Mouse (Mus musculus): ENCODE measurements around the gene Gprin2. TPM values are rescaled to one million over a fixed set of nuclear protein-coding genes. Genes with fewer than 3 reads are reported as not detected.

Gprin2 gene
- polyA plus RNA-seq, 1 experiment from 2014 or later: 4.8 TPM

- Histone ChIP-seq H3K4me3 (no peak overlapping the region), H3K27me3 (peaks cover 34% of the 10 kb centered on the region), H3K9ac (no peak overlapping the region), H3K9me3 (no peaks in the 10 kb centered on the region), H3K36me3 (no peaks in the 10 kb centered on the region), H3K4me1 (replicated peaks) (peaks cover 6% of the 10 kb centered on the region), H3K27ac (no peak overlapping the region), H3K4me2 (no peak overlapping the region)
- no peak for ATAC-seq (ENCODE audit: low FRiP score)
- 79% methylated on average over 5 of the region's 5 CpGs for WGBS
These were observed 22.0 kb upstream of the Gprin2 start for GRCm38 (mm10) chr14:34223362-34223898.

DNA sequence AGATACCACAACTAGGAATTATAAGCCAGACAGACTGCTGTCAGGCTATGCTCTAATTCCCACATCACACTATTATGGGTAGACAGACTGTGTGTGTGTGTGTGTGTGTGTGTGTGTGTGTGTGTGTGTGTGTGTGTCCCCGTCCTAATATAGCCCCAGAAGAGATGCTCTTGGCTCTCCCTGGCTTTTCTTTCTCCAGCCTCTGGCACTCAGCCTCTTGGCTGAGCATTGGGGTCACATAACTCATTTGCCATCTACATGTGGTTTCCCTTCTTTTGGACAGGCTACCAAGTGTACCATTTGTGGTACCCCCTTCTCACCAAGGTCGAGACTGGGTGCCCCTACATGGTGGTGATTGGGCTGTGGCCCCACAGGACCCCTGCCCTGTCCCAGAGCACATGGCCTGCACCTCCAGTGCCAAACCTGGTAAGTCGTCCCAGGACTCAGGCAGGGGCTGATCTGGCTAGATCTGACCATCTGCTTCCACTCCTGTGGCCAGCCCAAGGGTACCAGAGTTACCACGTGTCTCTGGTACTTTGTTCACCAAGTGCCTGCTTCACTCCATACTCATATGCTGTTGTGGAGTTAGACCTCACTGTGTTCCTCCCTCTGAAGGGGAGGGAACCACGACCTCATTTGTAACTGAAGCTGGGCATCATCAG lies 20.1 kb upstream of the Gprin2 start:
- no peak overlapping the region for H3K4me2 ChIP-seq
- peaks cover 42% of the 10 kb centered on the region for H3K27me3 ChIP-seq
- 66% methylated on average over 5 of the region's 5 CpGs for WGBS
- H3K4me3 ChIP-seq: no peak overlapping the region
- no peaks in the 10 kb centered on the region for H3K9me3 ChIP-seq
- ATAC-seq (ENCODE audit: low FRiP score): no peak
- no peak overlapping the region for H3K9ac ChIP-seq
- peaks cover 6% of the 10 kb centered on the region for H3K4me1 ChIP-seq (replicated peaks)
- H3K36me3 ChIP-seq: no peaks in the 10 kb centered on the region
- no peak overlapping the region for H3K27ac ChIP-seq

GRCm38 (mm10) chr14:34220426-34220825 lies 19.0 kb upstream of the Gprin2 start:
- Histone ChIP-seq H3K36me3 (no peaks in the 10 kb centered on the region), H3K4me2 (no peak overlapping the region), H3K27ac (no peak overlapping the region), H3K9me3 (no peaks in the 10 kb centered on the region), H3K4me3 (no peak overlapping the region), H3K27me3 (peaks cover 42% of the 10 kb centered on the region), H3K9ac (no peak overlapping the region), H3K4me1 (replicated peaks) (peaks cover 9% of the 10 kb centered on the region)
- no peak for ATAC-seq (ENCODE audit: low FRiP score)
- WGBS: 70% methylated on average over 5 of the region's 5 CpGs

GRCm38 (mm10) chr14:34219786-34220198 lies 18.3 kb upstream of the Gprin2 start:
- peak overlapping the region; percentile 52 for H3K4me2 ChIP-seq
- WGBS: 7% methylated on average over 29 of the region's 29 CpGs
- H3K27ac ChIP-seq: no peak overlapping the region
- H3K4me3 ChIP-seq: peak overlapping the region; percentile 29
- peak overlapping the region; percentile 59 for H3K9ac ChIP-seq
- H3K27me3 ChIP-seq: peaks cover 42% of the 10 kb centered on the region
- H3K36me3 ChIP-seq: no peaks in the 10 kb centered on the region
- peak; percentile 32; the same call in 1 of the 2 replicates for ATAC-seq (ENCODE audit: low FRiP score)
- peaks cover 9% of the 10 kb centered on the region for H3K4me1 ChIP-seq (replicated peaks)
- H3K9me3 ChIP-seq: no peaks in the 10 kb centered on the region

DNA sequence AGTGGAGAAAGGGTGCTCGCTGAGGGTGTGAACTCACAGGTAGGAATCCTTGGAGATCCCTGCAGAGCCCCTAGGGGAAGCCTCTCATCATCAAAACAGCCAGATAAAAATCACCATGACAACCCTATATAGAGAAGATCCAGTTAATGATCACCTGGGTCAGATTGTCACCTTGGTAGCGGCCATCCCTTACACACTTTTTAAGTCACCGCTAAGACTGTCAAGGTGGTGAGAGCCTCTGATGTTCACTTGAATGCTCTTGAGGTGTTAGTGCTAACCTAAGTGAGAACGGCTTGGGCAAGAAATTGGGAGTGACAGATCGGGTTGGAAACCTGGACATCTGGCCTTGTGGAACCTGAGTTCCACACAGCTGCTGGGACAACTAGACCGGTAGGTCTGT lies 17.8 kb upstream of the Gprin2 start, which contains the start of gene Syt15:
Gene Syt15, plus strand, starts transcription at position 301 of the 400 bp plus-strand sequence.
- peaks cover 9% of the 10 kb centered on the region for H3K4me1 ChIP-seq (replicated peaks)
- 77% methylated on average over 6 of the region's 6 CpGs for WGBS
- peaks cover 42% of the 10 kb centered on the region for H3K27me3 ChIP-seq
- H3K9ac ChIP-seq: peak within 1 kb of the TSS; percentile 59
- no peaks in the 10 kb centered on the region for H3K9me3 ChIP-seq
- peak within 1 kb of the TSS; percentile 52 for H3K4me2 ChIP-seq
- no peak for ATAC-seq (ENCODE audit: low FRiP score)
- no peak within 1 kb of the TSS for H3K27ac ChIP-seq
- H3K4me3 ChIP-seq: peak within 1 kb of the TSS; percentile 29
- no peaks in the 10 kb centered on the region for H3K36me3 ChIP-seq

GRCm38 (mm10) chr14:34215451-34216127 lies 14.1 kb upstream of the Gprin2 start:
- Histone ChIP-seq H3K36me3 (no peaks in the 10 kb centered on the region), H3K4me1 (replicated peaks) (peaks cover 9% of the 10 kb centered on the region), H3K9me3 (no peaks in the 10 kb centered on the region), H3K9ac (no peak overlapping the region), H3K27me3 (peaks cover 29% of the 10 kb centered on the region), H3K4me3 (no peak overlapping the region), H3K4me2 (no peak overlapping the region), H3K27ac (no peak overlapping the region)
- ATAC-seq (ENCODE audit: low FRiP score): no peak
- 63% methylated on average over 6 of the region's 6 CpGs for WGBS

DNA sequence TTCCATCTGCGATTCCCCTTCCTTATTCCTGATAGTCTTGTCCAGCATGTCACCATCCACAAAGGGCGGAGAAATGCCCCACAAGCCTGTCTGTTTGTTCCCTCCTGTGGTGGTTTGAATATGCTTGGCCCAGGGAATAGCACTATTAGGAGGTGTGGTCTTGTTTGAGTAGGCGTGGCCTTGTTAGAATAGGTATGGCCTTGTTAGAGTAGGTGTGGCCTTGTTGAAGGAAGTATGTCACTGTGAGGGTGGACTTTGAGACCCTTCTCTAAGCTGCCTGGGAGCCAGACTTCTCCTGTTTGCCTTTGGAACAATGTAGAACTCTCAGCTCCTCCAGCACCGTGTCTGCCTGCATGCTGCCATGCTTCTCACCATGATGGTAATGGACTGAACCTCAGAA lies 8.5 kb upstream of the Gprin2 start:
- no peaks in the 10 kb centered on the region for H3K4me1 ChIP-seq (replicated peaks)
- 93% methylated on average over 4 of the region's 4 CpGs for WGBS
- no peaks in the 10 kb centered on the region for H3K36me3 ChIP-seq
- 0 out of 2 replicates have a peak, but pooled peaks cover 2% of the 10 kb centered on the region for H3K27me3 ChIP-seq
- no peak overlapping the region for H3K4me3 ChIP-seq
- H3K9ac ChIP-seq: no peak overlapping the region
- ATAC-seq (ENCODE audit: low FRiP score): no peak
- H3K9me3 ChIP-seq: no peaks in the 10 kb centered on the region
- H3K4me2 ChIP-seq: no peak overlapping the region
- H3K27ac ChIP-seq: no peak overlapping the region

DNA sequence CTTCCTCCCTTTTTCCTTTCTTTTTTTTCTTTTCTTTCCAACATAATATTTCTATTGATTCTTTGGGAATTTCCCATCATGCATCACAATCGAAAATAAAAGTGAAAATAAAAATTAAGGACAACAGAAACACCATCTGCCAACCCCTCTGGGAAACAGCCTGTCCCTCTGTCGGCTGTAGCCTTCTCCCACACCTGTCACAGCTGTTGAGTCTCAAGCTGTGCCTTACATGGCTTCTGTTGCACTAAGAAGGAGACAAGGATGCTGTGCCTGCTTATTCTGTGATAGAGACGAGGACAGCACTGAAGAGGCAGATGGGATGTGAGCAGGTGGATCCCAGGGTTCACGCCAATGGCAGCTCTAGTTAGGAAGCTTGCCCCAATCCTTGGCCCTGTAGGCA lies 7.6 kb upstream of the Gprin2 start:
- no peaks in the 10 kb centered on the region for H3K36me3 ChIP-seq
- no peak overlapping the region for H3K27ac ChIP-seq
- no peak for ATAC-seq (ENCODE audit: low FRiP score)
- H3K4me3 ChIP-seq: no peak overlapping the region
- WGBS: 53% methylated on average over 4 of the region's 4 CpGs
- H3K4me2 ChIP-seq: no peak overlapping the region
- H3K27me3 ChIP-seq: 0 out of 2 replicates have a peak, but pooled peaks cover 2% of the 10 kb centered on the region
- no peaks in the 10 kb centered on the region for H3K9me3 ChIP-seq
- H3K9ac ChIP-seq: no peak overlapping the region
- no peaks in the 10 kb centered on the region for H3K4me1 ChIP-seq (replicated peaks)

DNA sequence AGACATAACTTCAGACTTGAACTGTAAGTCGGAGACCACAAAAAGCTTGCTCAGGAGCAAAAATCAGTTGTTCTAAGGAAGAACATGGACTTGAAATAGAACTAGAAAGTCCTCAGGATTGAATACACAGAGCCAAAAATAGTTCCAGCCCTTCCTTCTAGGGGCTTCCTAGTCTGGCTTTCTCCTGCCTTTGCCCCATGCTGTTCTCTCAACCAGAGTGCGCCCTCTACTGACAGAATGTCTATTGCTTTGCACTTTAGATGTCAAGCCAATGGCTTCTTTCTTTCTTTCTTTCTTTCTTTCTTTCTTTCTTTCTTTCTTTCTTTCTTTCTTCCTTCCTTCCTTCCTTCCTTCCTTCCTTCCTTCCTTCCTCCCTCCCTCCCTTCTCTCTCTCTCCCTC lies 7.2 kb upstream of the Gprin2 start:
- Histone ChIP-seq H3K27ac (no peak overlapping the region), H3K36me3 (no peaks in the 10 kb centered on the region), H3K4me3 (no peak overlapping the region), H3K27me3 (0 out of 2 replicates have a peak, but pooled peaks cover 2% of the 10 kb centered on the region), H3K9me3 (no peaks in the 10 kb centered on the region), H3K4me1 (replicated peaks) (no peaks in the 10 kb centered on the region), H3K9ac (no peak overlapping the region), H3K4me2 (no peak overlapping the region)
- ATAC-seq (ENCODE audit: low FRiP score): no peak
- 58% methylated on average over 2 of the region's 2 CpGs for WGBS

DNA sequence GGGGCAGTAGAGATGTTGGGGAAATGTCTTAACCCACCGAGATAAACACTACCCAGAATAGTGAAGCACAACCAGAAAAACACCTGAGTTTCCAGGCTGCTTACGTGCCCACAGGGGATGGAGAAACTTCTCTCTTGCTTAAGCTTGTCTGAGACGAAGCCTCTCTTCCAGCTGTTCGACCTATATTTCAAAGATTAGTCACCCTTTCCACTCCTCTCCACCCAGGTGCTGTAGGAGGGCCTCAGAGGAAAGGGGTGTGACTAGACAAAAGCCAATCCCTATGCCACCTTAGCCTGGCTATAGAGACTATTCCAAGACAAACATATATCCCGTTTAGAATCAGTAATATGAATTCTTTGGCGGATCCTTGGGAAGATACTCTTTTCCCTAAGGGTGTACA lies 6.5 kb upstream of the Gprin2 start:
- Histone ChIP-seq H3K27ac (no peak overlapping the region), H3K27me3 (0 out of 2 replicates have a peak, but pooled peaks cover 5% of the 10 kb centered on the region), H3K4me3 (no peak overlapping the region), H3K9me3 (no peaks in the 10 kb centered on the region), H3K9ac (no peak overlapping the region), H3K36me3 (no peaks in the 10 kb centered on the region), H3K4me2 (no peak overlapping the region), H3K4me1 (replicated peaks) (no peaks in the 10 kb centered on the region)
- 83% methylated on average over 6 of the region's 6 CpGs for WGBS
- no peak for ATAC-seq (ENCODE audit: low FRiP score)

- WGBS: 2% methylated on average over 19 of the region's 19 CpGs
- Histone ChIP-seq H3K9ac (peak overlapping the region; percentile 88), H3K9me3 (no peaks in the 10 kb centered on the region), H3K4me2 (peak overlapping the region; percentile 77), H3K36me3 (no peaks in the 10 kb centered on the region), H3K27me3 (peaks cover 17% of the 10 kb centered on the region; the same call in 1 of the 2 replicates), H3K4me1 (replicated peaks) (peaks cover 26% of the 10 kb centered on the region), H3K4me3 (peak overlapping the region; percentile 82), H3K27ac (peak overlapping the region; percentile 85)
- peak; percentile 88 for ATAC-seq (ENCODE audit: low FRiP score)
These were observed 669 bp downstream of the Gprin2 start for GRCm38 (mm10) chr14:34200738-34201230.

- Histone ChIP-seq H3K9me3 (no peaks in the 10 kb centered on the region), H3K27me3 (no peaks in the 10 kb centered on the region), H3K9ac (no peak overlapping the region), H3K27ac (no peak overlapping the region), H3K4me1 (replicated peaks) (peaks cover 26% of the 10 kb centered on the region), H3K4me3 (no peak overlapping the region), H3K36me3 (peaks cover 28% of the 10 kb centered on the region), H3K4me2 (no peak overlapping the region)
- 52% methylated on average over 4 of the region's 4 CpGs for WGBS
- ATAC-seq (ENCODE audit: low FRiP score): no peak
These were observed 4.7 kb downstream of the Gprin2 start for GRCm38 (mm10) chr14:34196706-34197105.

Data from hindbrain, embryonic 13.5 days (tissue).